Mouse (Mus musculus): Measurements from ENCODE around the gene Mdga1.

- no peak for TF ChIP-seq TAL1 (IDR thresholded peaks at IDR 0.05; ENCODE audit: low read length)
- TF ChIP-seq GATA1 (IDR thresholded peaks at IDR 0.05; ENCODE audit: low read length) = no peak
These were observed 168.5 kb downstream of the Mdga1 start for GRCm38 (mm10) chr17:29801358-29801757.

Measured in erythroblast, embryonic 14.5 days (primary cell).